Mouse (Mus musculus): ENCODE measurements at regions not wholly inside any gene's neighbourhood (a gene's known extent, or its start where the extent isn't known, plus 50 kb on each side); places are given as distances from the start of the nearest gene placed in this dataset.
"Not testable (repeated sequence)": the region's sequence is repeated elsewhere in the genome, so short reads cannot be mapped to it uniquely, and the experiment has no call there.

DNA sequence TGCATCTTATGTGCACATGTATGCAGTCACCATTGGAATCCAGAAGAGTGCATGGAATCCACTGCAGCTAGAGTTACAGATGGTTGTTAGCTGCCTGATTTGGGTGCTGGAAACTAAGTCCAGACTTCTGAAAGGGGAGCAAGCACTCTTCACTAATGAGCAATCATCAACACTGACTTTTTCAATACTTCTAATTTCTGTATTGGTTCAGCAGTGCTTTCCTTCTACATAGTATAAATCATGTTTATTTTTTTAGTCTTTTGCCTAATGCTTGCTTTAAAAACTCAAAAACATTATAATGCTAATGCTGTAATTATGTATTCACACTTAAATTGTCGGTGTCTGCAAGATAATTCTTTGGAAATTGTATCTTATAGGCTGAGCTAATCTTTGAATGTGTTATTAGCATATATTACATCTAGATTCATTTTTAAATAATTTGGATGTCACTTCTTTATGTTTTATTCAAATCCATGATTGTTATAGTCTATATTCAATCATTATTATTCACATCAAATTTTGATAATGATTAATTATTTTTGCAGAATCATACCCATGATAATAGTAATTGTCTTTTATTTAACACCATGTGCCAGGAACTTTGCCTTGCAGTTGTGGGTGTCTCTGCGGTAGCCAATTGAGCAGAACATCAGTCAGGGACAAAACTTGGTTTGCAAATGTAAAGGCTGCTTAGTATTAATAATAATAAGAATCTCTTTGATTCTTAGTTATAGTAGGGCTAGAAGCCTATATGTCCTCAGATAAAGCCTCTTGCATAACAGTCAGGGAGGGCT, 172.7 kb upstream of the Cntnap5b start:
- DNase-seq (ENCODE audit: low spot score) = no peak

DNA sequence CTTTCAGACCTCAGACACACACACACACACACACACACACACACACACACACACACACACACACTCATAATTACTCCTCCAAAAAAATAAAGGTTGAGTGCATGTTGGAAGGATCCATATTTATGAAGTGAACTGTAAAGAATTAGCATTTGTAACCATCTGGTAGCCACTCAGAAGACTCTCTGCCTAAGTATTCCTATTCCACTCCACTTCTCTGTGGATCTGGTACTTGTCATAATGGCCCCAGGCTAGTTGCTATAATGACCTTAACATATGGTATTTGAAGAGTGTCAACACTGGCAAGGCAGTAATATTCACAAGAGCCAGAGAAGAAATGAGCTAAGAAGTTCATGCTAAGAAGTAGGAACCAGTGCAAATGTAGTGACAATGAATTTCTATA, 167.4 kb upstream of the Cntnap5b start:
- DNase-seq (ENCODE audit: low spot score) = peak; percentile 19

DNA sequence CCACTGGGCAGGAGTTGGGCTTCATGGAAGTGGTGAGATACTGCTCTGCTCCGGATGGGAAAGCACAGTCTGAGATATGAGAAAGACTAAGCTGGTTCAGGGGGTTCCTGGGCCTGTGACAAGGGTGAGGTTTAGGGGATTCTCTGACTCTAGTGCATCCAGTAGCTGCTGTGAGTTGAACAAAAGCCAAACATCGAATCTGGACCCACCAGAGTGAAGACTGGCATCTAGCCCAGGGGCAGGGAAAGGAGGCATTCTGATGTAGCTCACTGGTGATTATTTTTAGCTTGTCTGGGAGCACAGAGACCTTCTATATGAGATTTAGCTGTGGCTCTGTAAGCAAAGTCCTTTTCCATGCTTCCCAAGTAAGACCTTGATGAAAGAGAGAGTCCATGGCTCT, 153.3 kb upstream of the Cntnap5b start:
- no peak for DNase-seq (ENCODE audit: low spot score)

DNA sequence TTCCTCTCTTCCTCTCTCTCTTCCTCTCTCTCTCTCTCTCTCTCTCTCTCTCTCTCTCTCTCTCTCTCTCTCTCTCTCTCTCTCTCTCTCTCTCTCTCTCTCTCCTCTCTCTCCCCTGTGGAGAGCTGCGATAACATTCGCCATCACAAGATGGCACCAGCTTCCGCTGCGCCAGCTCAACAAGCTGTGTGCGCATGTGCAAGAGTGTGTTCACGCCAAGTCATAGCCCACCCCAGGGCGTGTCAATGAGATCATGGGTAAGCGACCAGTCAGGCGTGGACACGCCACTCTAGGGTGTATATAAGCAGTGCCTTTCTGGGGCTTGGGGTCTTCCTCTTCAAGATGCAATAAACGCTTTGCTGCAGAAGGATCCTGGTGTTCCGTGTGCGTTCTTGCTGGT, 141.6 kb upstream of the Cntnap5b start:
- not testable (repeated sequence) for DNase-seq (ENCODE audit: low spot score)

DNA sequence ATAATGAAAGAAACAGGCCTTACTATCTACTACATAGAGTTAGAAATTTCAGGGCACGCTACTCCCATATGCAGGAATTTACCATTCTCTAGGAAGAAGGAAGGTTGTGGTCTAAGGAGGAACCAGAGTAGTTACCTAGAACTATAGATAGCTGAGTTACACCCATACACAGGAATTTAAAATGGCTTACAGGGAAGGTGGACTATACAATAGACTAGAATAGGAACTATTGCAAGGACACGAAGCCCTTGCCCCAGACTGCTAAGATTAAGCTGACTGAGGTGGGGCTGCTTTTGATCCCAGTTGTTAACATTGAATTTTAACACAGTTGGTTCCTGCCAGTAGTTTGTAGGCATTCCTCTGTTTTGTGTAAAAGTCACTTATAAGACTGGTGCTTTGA, 108.9 kb upstream of the Cntnap5b start:
- no peak for DNase-seq (ENCODE audit: low spot score)

DNA sequence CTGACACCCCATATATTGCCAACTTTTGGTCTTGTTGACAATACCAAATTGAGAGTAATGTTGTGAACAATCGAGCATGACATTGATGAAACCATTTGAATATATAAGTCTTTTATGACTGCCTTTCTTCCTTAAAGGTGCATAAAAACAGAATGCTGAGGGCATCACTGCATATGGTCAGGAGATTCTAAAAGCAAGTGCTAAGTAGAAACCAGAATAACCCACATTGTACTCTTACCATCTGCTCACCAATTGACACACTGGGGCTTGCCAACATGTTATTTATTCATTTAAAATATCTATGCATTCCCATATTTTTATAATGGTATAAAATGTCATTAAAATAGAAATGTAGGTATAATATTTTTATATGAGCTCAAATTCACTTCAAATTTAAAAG, 92.6 kb upstream of the Cntnap5b start:
- DNase-seq (ENCODE audit: low spot score) = no peak

DNA sequence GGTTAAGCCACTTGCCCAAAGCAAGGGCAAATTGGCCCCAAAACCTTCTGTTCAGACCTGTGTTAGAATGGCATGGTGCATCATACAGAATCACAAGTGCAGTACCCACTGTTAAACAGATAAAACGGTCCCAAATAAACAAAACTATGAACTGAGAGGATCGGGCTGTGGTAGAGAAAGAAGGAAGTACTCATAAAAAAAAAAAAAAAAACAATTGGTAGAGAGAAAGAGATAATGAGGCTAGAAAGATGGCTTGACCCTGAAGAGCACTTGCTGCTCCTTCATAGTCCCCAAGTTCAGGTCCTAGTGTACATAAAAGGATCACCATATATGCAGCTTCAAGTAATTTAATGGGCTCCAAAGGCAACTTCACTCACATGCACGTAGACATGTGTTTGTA, 75.5 kb upstream of the Cntnap5b start:
- DNase-seq (ENCODE audit: low spot score) = no peak

DNA sequence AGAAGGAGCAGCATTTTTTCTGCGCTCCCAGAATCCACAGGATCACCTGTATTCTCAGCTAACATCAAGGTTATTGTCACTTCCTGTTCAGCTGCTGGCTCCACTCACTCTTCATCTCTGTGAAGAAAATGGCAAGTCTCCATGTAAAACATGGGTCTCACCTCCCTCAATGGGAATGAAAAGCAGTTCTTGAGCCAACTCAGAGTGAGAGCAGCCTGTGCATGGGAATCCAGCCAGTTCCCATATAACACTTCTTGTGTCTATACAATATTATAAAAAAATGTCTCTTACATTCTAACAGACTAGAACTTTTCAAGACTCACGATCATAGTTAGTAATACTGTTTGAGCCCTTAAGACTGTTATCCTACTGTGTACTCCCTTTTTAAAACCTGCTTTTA, 57.7 kb upstream of the Cntnap5b start:
- no peak for DNase-seq (ENCODE audit: low spot score)

DNA sequence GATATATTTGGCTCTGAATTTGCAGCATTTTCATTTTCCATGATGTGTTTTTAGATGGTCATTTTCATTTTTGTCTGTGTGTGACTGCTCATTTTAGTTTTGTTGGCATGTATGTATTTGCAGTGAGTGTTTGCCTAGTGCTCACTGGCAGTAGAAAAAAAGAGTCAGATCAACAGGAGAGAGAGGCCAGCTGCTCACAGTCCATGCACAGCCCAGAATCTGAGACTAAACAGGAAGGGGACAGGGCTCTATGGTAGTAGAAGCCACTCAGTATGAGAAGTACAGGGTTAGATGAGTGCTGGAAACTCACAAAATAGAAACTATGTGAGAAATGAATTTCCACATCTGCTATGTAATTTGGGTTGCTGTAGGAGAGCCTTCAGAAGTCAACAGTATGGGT, 56.3 kb upstream of the Cntnap5b start:
- DNase-seq (ENCODE audit: low spot score) = no peak
